Mouse (Mus musculus) olfactory bulb, adult 2 months (tissue): ENCODE measurements around the gene Psg17.

Experiments
- CTCF ChIP-seq: fragments of 200-500 bp; IDR thresholded peaks from 2 replicates; pipeline ENCODE4 v1.5.1; 2012; ENCODE audit warnings: low read depth, mild to moderate bottlenecking, low read length, moderate library complexity; ENCODE audit not compliant: insufficient read depth
- POLR2A ChIP-seq: fragments of 200-500 bp; IDR thresholded peaks from 2 replicates; pipeline ENCODE4 v1.6.1; 2012; ENCODE audit warnings: mild to moderate bottlenecking, low read depth, low read length, moderate library complexity; ENCODE audit not compliant: insufficient read depth

- TF ChIP-seq CTCF (no peak), POLR2A (no peak)
Observed at GRCm38 (mm10) chr7:18829545-18829944, 8.1 kb upstream of the Psg17 start.
